ENCODE assay signal across 9 mouse cellular contexts in genomic region chr11:78347070-78347754, GRCm38 (mm10). TPM values are rescaled to one million over a fixed set of nuclear protein-coding genes. Genes with fewer than 3 reads are reported as not detected.
DNase-seq lines count a peak whose midpoint lies in the region; ATAC-seq lines count a peak whose summit lies in the region.
"Had no signal": no experiment of that assay in that cellular context is flagged by ENCODE, and none has a peak within 500 bp of the region (broad histone marks: within the 10 kb centered on the region; RNA-seq: fewer than 3 reads in every experiment).

No protein-coding gene starts in this region.

- H3K27ac ChIP-seq in hindbrain, embryonic 11.5 days (ENCODE audit: low read depth, low read length) = no peak overlapping the region
- H3K27ac ChIP-seq in hindbrain, embryonic 12.5 days = no peak overlapping the region
- H3K27ac ChIP-seq in limb, embryonic 11.5 days (replicated peaks; ENCODE audit: low read depth, low read length) = no peak overlapping the region
- H3K27ac ChIP-seq in midbrain, embryonic 16.5 days (ENCODE audit: low read length) = 0 out of 2 replicates have a peak overlapping the region, but pooled peaks have one; percentile 6

- ATAC-seq in hindbrain, embryonic 11.5 days (ENCODE audit: low FRiP score) = no peak
- no peak for ATAC-seq in hindbrain, embryonic 12.5 days (ENCODE audit: low FRiP score)
- ATAC-seq in limb, embryonic 11.5 days (ENCODE audit: insufficient number of reproducible peaks, low FRiP score, low TSS enrichment, low read depth) = no peak
- ATAC-seq in midbrain, embryonic 16.5 days = no peak

- no peaks in the 10 kb centered on the region for H3K36me3 ChIP-seq in hindbrain, embryonic 11.5 days (ENCODE audit: control insufficient read depth, insufficient read depth, low read length)
- peaks cover 27% of the 10 kb centered on the region for H3K36me3 ChIP-seq in hindbrain, embryonic 12.5 days
- H3K36me3 ChIP-seq in limb, embryonic 11.5 days (ENCODE audit: control insufficient read depth, insufficient read depth, low read length) = peaks cover 5% of the 10 kb centered on the region
- H3K36me3 ChIP-seq in midbrain, embryonic 16.5 days (ENCODE audit: control insufficient read depth, insufficient read depth, low read length) = peaks cover 8% of the 10 kb centered on the region

- H3K27me3 ChIP-seq in hindbrain, embryonic 11.5 days (ENCODE audit: control insufficient read depth, insufficient read depth, low read length) = no peaks in the 10 kb centered on the region
- no peaks in the 10 kb centered on the region for H3K27me3 ChIP-seq in hindbrain, embryonic 12.5 days
- H3K27me3 ChIP-seq in limb, embryonic 11.5 days (ENCODE audit: control insufficient read depth, insufficient read depth, low read length) = no peaks in the 10 kb centered on the region
- no peaks in the 10 kb centered on the region for H3K27me3 ChIP-seq in midbrain, embryonic 16.5 days (ENCODE audit: control insufficient read depth, insufficient read depth, low read depth, low read length)

- 91% methylated on average over 10 of the region's 10 CpGs for WGBS in hindbrain, embryonic 11.5 days
- WGBS in hindbrain, embryonic 12.5 days = 90% methylated on average over 10 of the region's 10 CpGs
- 88% methylated on average over 10 of the region's 10 CpGs for WGBS in limb, embryonic 11.5 days
- 92% methylated on average over 10 of the region's 10 CpGs for WGBS in midbrain, embryonic 16.5 days

- no peak overlapping the region for H3K9ac ChIP-seq in hindbrain, embryonic 11.5 days (ENCODE audit: low read depth, low read length)
- H3K9ac ChIP-seq in hindbrain, embryonic 12.5 days = no peak overlapping the region
- H3K9ac ChIP-seq in limb, embryonic 11.5 days (ENCODE audit: low read length) = no peak overlapping the region
- H3K9ac ChIP-seq in midbrain, embryonic 16.5 days (ENCODE audit: low read depth, low read length) = no peak overlapping the region

- H3K4me3 ChIP-seq in hindbrain, embryonic 11.5 days (ENCODE audit: low read depth, low read length) = no peak overlapping the region
- H3K4me3 ChIP-seq in hindbrain, embryonic 12.5 days = no peak overlapping the region
- no peak overlapping the region for H3K4me3 ChIP-seq in limb, embryonic 11.5 days (ENCODE audit: low read depth, low read length)
- no peak overlapping the region for H3K4me3 ChIP-seq in midbrain, embryonic 16.5 days (ENCODE audit: low read depth, low read length)
- H3K4me3 ChIP-seq: erythroblast, embryonic 14.5 days had no signal

- no peaks in the 10 kb centered on the region for H3K9me3 ChIP-seq in hindbrain, embryonic 11.5 days (ENCODE audit: control insufficient read depth, low read length)
- no peaks in the 10 kb centered on the region for H3K9me3 ChIP-seq in hindbrain, embryonic 12.5 days (replicated peaks)
- H3K9me3 ChIP-seq in limb, embryonic 11.5 days (ENCODE audit: control insufficient read depth, low read length) = no peaks in the 10 kb centered on the region
- H3K9me3 ChIP-seq in midbrain, embryonic 16.5 days (replicated peaks; ENCODE audit: control insufficient read depth, low read length, poor library complexity, severe bottlenecking) = no peaks in the 10 kb centered on the region

- DNase-seq in hindbrain, embryonic 11.5 days (ENCODE audit: low spot score) = peak; percentile 91
- peak; percentile 83 for DNase-seq in ES-CJ7 (ENCODE audit: low read depth, low spot score)
- DNase-seq in cerebellum, adult 11-12 months = peak; percentile 69
- DNase-seq in gastrocnemius, postnatal 10 days = peak; percentile 79
- peak; percentile 81 for DNase-seq in limb, embryonic 11.5 days (ENCODE audit: low spot score)
- peak; percentile 75 for DNase-seq in thymus, postnatal 14 days

- no peak overlapping the region for H3K4me2 ChIP-seq in hindbrain, embryonic 11.5 days (replicated peaks; ENCODE audit: low read depth, low read length)
- H3K4me2 ChIP-seq in hindbrain, embryonic 12.5 days (replicated peaks) = no peak overlapping the region
- no peak overlapping the region for H3K4me2 ChIP-seq in limb, embryonic 11.5 days (ENCODE audit: low read depth, severe bottlenecking)
- no peak overlapping the region for H3K4me2 ChIP-seq in midbrain, embryonic 16.5 days (ENCODE audit: low read length)

- H3K4me1 ChIP-seq in hindbrain, embryonic 11.5 days (replicated peaks; ENCODE audit: control insufficient read depth, insufficient read depth, low read length) = peaks cover 4% of the 10 kb centered on the region; the same call in 1 of the 2 replicates
- H3K4me1 ChIP-seq in hindbrain, embryonic 12.5 days = peaks cover 39% of the 10 kb centered on the region
- peaks cover 15% of the 10 kb centered on the region for H3K4me1 ChIP-seq in limb, embryonic 11.5 days (ENCODE audit: control insufficient read depth, insufficient read depth, low read length)
- H3K4me1 ChIP-seq in midbrain, embryonic 16.5 days (ENCODE audit: control insufficient read depth, insufficient read depth, low read length) = peaks cover 31% of the 10 kb centered on the region

RNA-seq across cellular contexts. Expression of gene Unc119, which starts 3.9 kb away (rescaled TPM):
- polyA plus RNA-seq in hindbrain, embryonic 11.5 days (2014; fragmentation: Nextera tagmentation; extraction: Ambion mirVana) = 66.2 and 73.1 TPM in 2 replicates
- 86.0 and 92.7 TPM in 2 replicates for polyA plus RNA-seq in hindbrain, embryonic 12.5 days (2016; fragmentation: Nextera tagmentation; extraction: Ambion mirVana)
- total RNA-seq in gastrocnemius, postnatal 10 days (2021) = 10 to 100 TPM; 26.2 to 28.4 TPM
- polyA plus RNA-seq in limb, embryonic 11.5 days (2014; fragmentation: Nextera tagmentation; extraction: Ambion mirVana) = 84.2 and 86.9 TPM in 2 replicates
- polyA plus RNA-seq in midbrain, embryonic 16.5 days (2015; fragmentation: Nextera tagmentation; extraction: Ambion mirVana) = 77.2 and 81.8 TPM in 2 replicates

RNA-seq across cellular contexts. Expression of gene Pigs, which starts 19.0 kb away (rescaled TPM):
- polyA plus RNA-seq in hindbrain, embryonic 11.5 days (2014; fragmentation: Nextera tagmentation; extraction: Ambion mirVana) = 49.4 and 54.2 TPM in 2 replicates
- polyA plus RNA-seq in hindbrain, embryonic 12.5 days (2016; fragmentation: Nextera tagmentation; extraction: Ambion mirVana) = 76.9 and 77.1 TPM in 2 replicates
- 10 to 100 TPM; 24.9 to 25.5 TPM for total RNA-seq in gastrocnemius, postnatal 10 days (2021)
- 69.2 and 70.2 TPM in 2 replicates for polyA plus RNA-seq in limb, embryonic 11.5 days (2014; fragmentation: Nextera tagmentation; extraction: Ambion mirVana)
- polyA plus RNA-seq in midbrain, embryonic 16.5 days (2015; fragmentation: Nextera tagmentation; extraction: Ambion mirVana) = 70.7 and 79.0 TPM in 2 replicates

RNA-seq across cellular contexts. Expression of gene Aldoc, which starts 24.4 kb away (rescaled TPM):
- 2.7 and 3.3 TPM in 2 replicates for polyA plus RNA-seq in hindbrain, embryonic 11.5 days (2014; fragmentation: Nextera tagmentation; extraction: Ambion mirVana)
- polyA plus RNA-seq in hindbrain, embryonic 12.5 days (2016; fragmentation: Nextera tagmentation; extraction: Ambion mirVana) = 16.8 and 20.1 TPM in 2 replicates
- total RNA-seq in gastrocnemius, postnatal 10 days (2021) = 1 to 10 TPM; 1.9 to 2.0 TPM
- 3.6 and 8.5 TPM in 2 replicates for polyA plus RNA-seq in limb, embryonic 11.5 days (2014; fragmentation: Nextera tagmentation; extraction: Ambion mirVana)
- polyA plus RNA-seq in midbrain, embryonic 16.5 days (2015; fragmentation: Nextera tagmentation; extraction: Ambion mirVana) = 87.2 and 154 TPM in 2 replicates

RNA-seq across cellular contexts. Expression of gene Foxn1, which starts 39.1 kb away (rescaled TPM):
- 0.05 TPM in 1 of 2 replicates, not detected in the other for polyA plus RNA-seq in hindbrain, embryonic 11.5 days (2014; fragmentation: Nextera tagmentation; extraction: Ambion mirVana)
- polyA plus RNA-seq in hindbrain, embryonic 12.5 days (2016; fragmentation: Nextera tagmentation; extraction: Ambion mirVana) = not detected in 2 replicates
- total RNA-seq in gastrocnemius, postnatal 10 days (2021) = not detected
- polyA plus RNA-seq in limb, embryonic 11.5 days (2014; fragmentation: Nextera tagmentation; extraction: Ambion mirVana) = 0.04 and 0.06 TPM in 2 replicates
- not detected in 2 replicates for polyA plus RNA-seq in midbrain, embryonic 16.5 days (2015; fragmentation: Nextera tagmentation; extraction: Ambion mirVana)
- polyA plus RNA-seq: erythroblast, embryonic 14.5 days had no signal

RNA-seq across cellular contexts. Expression of gene Spag5, which starts 45.9 kb away (rescaled TPM):
- polyA plus RNA-seq in hindbrain, embryonic 11.5 days (2014; fragmentation: Nextera tagmentation; extraction: Ambion mirVana) = 48.3 and 52.2 TPM in 2 replicates
- 29.4 and 35.9 TPM in 2 replicates for polyA plus RNA-seq in hindbrain, embryonic 12.5 days (2016; fragmentation: Nextera tagmentation; extraction: Ambion mirVana)
- total RNA-seq in gastrocnemius, postnatal 10 days (2021) = 10 to 100 TPM in 1 of 2 experiments, 1 to 10 TPM in 1; 7.1 to 11.3 TPM
- polyA plus RNA-seq in limb, embryonic 11.5 days (2014; fragmentation: Nextera tagmentation; extraction: Ambion mirVana) = 65.6 and 72.4 TPM in 2 replicates
- polyA plus RNA-seq in midbrain, embryonic 16.5 days (2015; fragmentation: Nextera tagmentation; extraction: Ambion mirVana) = 4.2 and 6.5 TPM in 2 replicates
